Mouse (Mus musculus): Measurements from ENCODE around the gene Jade2.

DNA sequence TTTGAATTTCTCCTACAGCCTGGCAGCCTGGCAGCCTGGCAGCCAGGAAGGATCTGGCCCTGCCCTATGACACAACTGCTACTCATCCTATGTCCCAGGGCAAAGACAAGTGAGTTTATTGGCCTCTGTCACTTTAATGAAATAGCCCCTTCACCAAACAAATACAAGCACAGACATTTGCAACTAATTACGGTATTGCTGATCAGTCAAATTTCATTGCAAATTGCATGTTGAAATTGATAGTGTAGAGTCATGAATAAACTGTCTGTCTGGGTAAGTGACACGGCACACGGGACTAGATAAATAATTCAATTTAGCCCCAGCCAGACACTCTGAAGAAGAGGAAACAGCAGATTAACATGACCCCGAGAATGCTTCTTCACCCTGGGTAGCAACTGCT, 38.6 kb upstream of the Jade2 start:
- TF ChIP-seq CTCF (IDR thresholded peaks at IDR 0.05; ENCODE audit: extremely low read depth, insufficient read depth, low read length) (no peak), POLR2A (IDR thresholded peaks at IDR 0.05; ENCODE audit: extremely low read depth, insufficient read depth, low read length) (no peak)
